Mouse (Mus musculus) megakaryocyte, adult 5-6 weeks (primary cell): ENCODE results near the gene Camk1d. TPM values are rescaled to one million over a fixed set of nuclear protein-coding genes. Genes with fewer than 3 reads are reported as not detected.

Source experiments
- ATAC-seq: 2 replicates; pipeline ENCODE4 v1.8.0; 2016; ENCODE audit warnings: mild to moderate bottlenecking, inconsistent platforms; ENCODE audit not compliant: poor library complexity, severe bottlenecking
- total RNA-seq, 2 experiments: library from RNA; stranded (forward) in 1 of 2; stranded (reverse) in 1 of 2; fragments of 153-499, 151-499 nt in 1 of 2; fragments of 221-1000, 200-1000 nt in 1 of 2; gene quantifications; 2 replicates each; pipeline versions ENCODE4 v1.2.3 to v1.2.4; 2015 to 2017

Camk1d gene
- total RNA-seq, 2 experiments from 2014 or later, result 31.3 to 56.3 TPM

GRCm38 (mm10) chr2:5487344-5487743 lies 227.0 kb downstream of the Camk1d start:
- ATAC-seq, result no peak

GRCm38 (mm10) chr2:5486663-5487062 lies 227.7 kb downstream of the Camk1d start:
- ATAC-seq, result no peak

- ATAC-seq, result no peak
These were observed 228.5 kb downstream of the Camk1d start for GRCm38 (mm10) chr2:5485786-5486185.

- ATAC-seq, result no peak
These were observed 234.4 kb downstream of the Camk1d start for GRCm38 (mm10) chr2:5479886-5480285.

GRCm38 (mm10) chr2:5478709-5479108 lies 235.6 kb downstream of the Camk1d start:
- no peak for ATAC-seq

- ATAC-seq, result no peak
These were observed 236.1 kb downstream of the Camk1d start for GRCm38 (mm10) chr2:5478256-5478655.

- ATAC-seq, result no peak
These were observed 236.8 kb downstream of the Camk1d start for GRCm38 (mm10) chr2:5477525-5477924.

- ATAC-seq, result no peak
These were observed 244.9 kb downstream of the Camk1d start for GRCm38 (mm10) chr2:5469366-5469941.

GRCm38 (mm10) chr2:5467537-5467936 lies 246.8 kb downstream of the Camk1d start:
- ATAC-seq, result no peak

- no peak for ATAC-seq
These were observed 255.6 kb downstream of the Camk1d start for GRCm38 (mm10) chr2:5458671-5459235.

- no peak for ATAC-seq
These were observed 256.2 kb downstream of the Camk1d start for GRCm38 (mm10) chr2:5458075-5458494.

GRCm38 (mm10) chr2:5456108-5456507 lies 258.2 kb downstream of the Camk1d start:
- no peak for ATAC-seq

- ATAC-seq, result no peak
These were observed 259.5 kb downstream of the Camk1d start for GRCm38 (mm10) chr2:5454830-5455229.

- ATAC-seq, result no peak
These were observed 262.7 kb downstream of the Camk1d start for GRCm38 (mm10) chr2:5451654-5452053.

- no peak for ATAC-seq
These were observed 269.0 kb downstream of the Camk1d start for GRCm38 (mm10) chr2:5445357-5445756.

GRCm38 (mm10) chr2:5437690-5438089 lies 276.6 kb downstream of the Camk1d start:
- no peak for ATAC-seq

GRCm38 (mm10) chr2:5435587-5436253 lies 278.6 kb downstream of the Camk1d start:
- ATAC-seq, result peak; percentile 75

GRCm38 (mm10) chr2:5431309-5431708 lies 283.0 kb downstream of the Camk1d start:
- peak; percentile 64; the same call in 1 of the 2 replicates for ATAC-seq

- ATAC-seq, result no peak
These were observed 284.4 kb downstream of the Camk1d start for GRCm38 (mm10) chr2:5429921-5430320.

GRCm38 (mm10) chr2:5426110-5426509 lies 288.2 kb downstream of the Camk1d start:
- no peak for ATAC-seq

- no peak for ATAC-seq
These were observed 288.7 kb downstream of the Camk1d start for GRCm38 (mm10) chr2:5425612-5426011.

GRCm38 (mm10) chr2:5420621-5421196 lies 293.6 kb downstream of the Camk1d start:
- no peak for ATAC-seq
